Mouse (Mus musculus): Measurements from ENCODE around the gene Gm4553.
"Not testable (repeated sequence)": the region's sequence is repeated elsewhere in the genome, so short reads cannot be mapped to it uniquely, and the experiment has no call there.

Gm4553 gene

GRCm38 (mm10) chr7:142165639-142166038, at the start of gene Gm4553:
Gene Gm4553 (minus strand): TSS chr7:142165739.
- not testable (repeated sequence) for DNase-seq (ENCODE audit: low spot score in 2 of 2)

- DNase-seq (ENCODE audit: low spot score in 2 of 2) = not testable (repeated sequence)
These were observed 46.6 kb upstream of the Gm4553 start for GRCm38 (mm10) chr7:142212136-142212535.

- no peak for DNase-seq (ENCODE audit: low spot score in 2 of 2)
These were observed 46.0 kb upstream of the Gm4553 start, which contains the start of gene Gm7579 for GRCm38 (mm10) chr7:142211559-142211958. Gene Gm7579 (plus strand): TSS chr7:142211859.

- DNase-seq (ENCODE audit: low spot score in 2 of 2) = not testable (repeated sequence)
These were observed 41.4 kb upstream of the Gm4553 start for GRCm38 (mm10) chr7:142206891-142207290.

GRCm38 (mm10) chr7:142205488-142205887, 39.9 kb upstream of the Gm4553 start:
- DNase-seq (ENCODE audit: low spot score in 2 of 2) = no peak

- no peak for DNase-seq (ENCODE audit: low spot score in 2 of 2)
These were observed 35.5 kb upstream of the Gm4553 start, which contains the start of gene Krtap5-3 for GRCm38 (mm10) chr7:142201064-142201463. Gene Krtap5-3 (plus strand): TSS chr7:142201364.

- DNase-seq (ENCODE audit: low spot score in 2 of 2) = no peak
These were observed 33.2 kb upstream of the Gm4553 start for GRCm38 (mm10) chr7:142198748-142199147.

GRCm38 (mm10) chr7:142190289-142190688, 24.8 kb upstream of the Gm4553 start, which contains the start of gene Gm10153:
Gene Gm10153 (minus strand): TSS chr7:142190389.
- no peak for DNase-seq (ENCODE audit: low spot score in 2 of 2)

- no peak for DNase-seq (ENCODE audit: low spot score in 2 of 2)
These were observed 22.6 kb upstream of the Gm4553 start for GRCm38 (mm10) chr7:142188156-142188555.

GRCm38 (mm10) chr7:142181021-142181420, 15.5 kb upstream of the Gm4553 start:
- peak in 1 of 2 experiments; percentile 32 for DNase-seq (ENCODE audit: low spot score in 2 of 2)

- no peak for DNase-seq (ENCODE audit: low spot score in 2 of 2)
These were observed 13.1 kb upstream of the Gm4553 start for GRCm38 (mm10) chr7:142178685-142179084.

- not testable (repeated sequence) for DNase-seq (ENCODE audit: low spot score in 2 of 2)
These were observed 10.4 kb upstream of the Gm4553 start, which contains the start of gene Krtap5-2 for GRCm38 (mm10) chr7:142175905-142176304. Gene Krtap5-2 (minus strand): TSS chr7:142176005.

- DNase-seq (ENCODE audit: low spot score in 2 of 2) = no peak
These were observed 4.3 kb upstream of the Gm4553 start for GRCm38 (mm10) chr7:142169836-142170235.

GRCm38 (mm10) chr7:142159366-142159765, 6.2 kb downstream of the Gm4553 start:
- no peak for DNase-seq (ENCODE audit: low spot score in 2 of 2)

- DNase-seq (ENCODE audit: low spot score in 2 of 2) = not testable (repeated sequence)
These were observed 8.5 kb downstream of the Gm4553 start, which contains the start of gene Gm29735 for GRCm38 (mm10) chr7:142157013-142157412. Gene Gm29735 (minus strand): TSS chr7:142157113.

- DNase-seq (ENCODE audit: low spot score in 2 of 2) = no peak
These were observed 10.2 kb downstream of the Gm4553 start for GRCm38 (mm10) chr7:142155308-142155707.

GRCm38 (mm10) chr7:142152191-142152590, 13.3 kb downstream of the Gm4553 start:
- no peak for DNase-seq (ENCODE audit: low spot score in 2 of 2)

GRCm38 (mm10) chr7:142148633-142149032, 16.9 kb downstream of the Gm4553 start:
- no peak for DNase-seq (ENCODE audit: low spot score in 2 of 2)

GRCm38 (mm10) chr7:142146033-142146432, 19.5 kb downstream of the Gm4553 start:
- peak in 1 of 2 experiments; percentile 39 for DNase-seq (ENCODE audit: low spot score in 2 of 2)

GRCm38 (mm10) chr7:142145413-142145940, 20.1 kb downstream of the Gm4553 start:
- DNase-seq (ENCODE audit: low spot score in 2 of 2) = no peak

GRCm38 (mm10) chr7:142144507-142144906, 21.0 kb downstream of the Gm4553 start, which contains the start of gene Gm45337:
Gene Gm45337 (minus strand): TSS chr7:142144607.
- no peak for DNase-seq (ENCODE audit: low spot score in 2 of 2)

GRCm38 (mm10) chr7:142143506-142144010, 22.0 kb downstream of the Gm4553 start:
- not testable (repeated sequence) for DNase-seq (ENCODE audit: low spot score in 2 of 2)

GRCm38 (mm10) chr7:142140696-142141095, 24.8 kb downstream of the Gm4553 start:
- DNase-seq (ENCODE audit: low spot score in 2 of 2) = no peak

All from cerebellum, postnatal 4 days (tissue).